Mouse (Mus musculus) bone marrow, adult 2 months (tissue): ENCODE measurements at regions not wholly inside any gene's neighbourhood (a gene's known extent, or its start where the extent isn't known, plus 50 kb on each side); places are given as distances from the start of the nearest gene placed in this dataset.

ENCODE experiments used
- CTCF ChIP-seq: fragments of 200-500 bp; IDR thresholded peaks from 2 replicates; pipeline ENCODE4 v1.5.1; 2011; ENCODE audit warnings: low read length, control low read depth; ENCODE audit not compliant: control insufficient read depth, insufficient read depth
- POLR2A ChIP-seq: fragments of 200-500 bp; IDR thresholded peaks from 2 replicates; pipeline ENCODE4 v1.6.1; 2011; ENCODE audit warnings: low read depth, mild to moderate bottlenecking, control low read depth, low read length, borderline replicate concordance; ENCODE audit not compliant: control insufficient read depth

DNA sequence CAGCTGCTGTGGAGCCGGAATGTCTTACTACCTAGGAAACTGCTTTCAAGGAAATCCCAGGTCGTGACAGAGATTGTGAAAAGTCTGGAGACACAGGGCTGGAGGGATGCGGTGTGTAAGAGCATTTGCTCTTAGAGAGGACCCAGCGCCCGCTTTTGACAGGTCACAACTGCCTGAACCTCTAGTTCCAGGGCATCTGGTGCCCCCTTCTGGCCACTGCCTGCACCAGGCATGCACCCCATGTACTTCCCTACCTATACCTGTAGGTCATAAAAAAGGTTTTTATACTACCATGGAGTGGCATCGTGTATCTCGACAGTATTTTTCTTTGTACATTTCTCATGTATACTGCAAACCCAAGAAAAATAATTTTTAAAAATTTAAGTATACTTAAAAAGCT, 314.0 kb downstream of the Bbx start:
- TF ChIP-seq CTCF (peak; percentile 51; the same call in 1 of the 2 replicates), POLR2A (no peak)
